Mouse (Mus musculus): Measurements from ENCODE around the gene 2810006K23Rik. TPM values are rescaled to one million over a fixed set of nuclear protein-coding genes. Genes with fewer than 3 reads are reported as not detected.
"Not testable (repeated sequence)": the region's sequence is repeated elsewhere in the genome, so short reads cannot be mapped to it uniquely, and the experiment has no call there.

2810006K23Rik gene
- polyA plus RNA-seq, 1 experiment from 2014 or later = 20.3 TPM

- H3K9me3 ChIP-seq (replicated peaks; ENCODE audit: control insufficient read depth, low read length); H3K4me3 ChIP-seq (ENCODE audit: low read length); H3K4me2 ChIP-seq (ENCODE audit: low read depth, low read length); H3K9ac ChIP-seq (ENCODE audit: low read length); H3K27me3 ChIP-seq (ENCODE audit: control insufficient read depth, insufficient read depth, low read length); H3K4me1 ChIP-seq (ENCODE audit: control insufficient read depth, insufficient read depth, low read length); H3K27ac ChIP-seq (ENCODE audit: low read length); ATAC-seq (replicated peaks; ENCODE audit: extremely low read depth, insufficient read depth, low FRiP score): not testable (repeated sequence)
- H3K36me3 ChIP-seq (ENCODE audit: control insufficient read depth, insufficient read depth) = peaks cover 22% of the 10 kb centered on the region
- 91% methylated on average over 6 of the region's 6 CpGs for WGBS
Observed at GRCm38 (mm10) chr5:124302853-124303252, 25.0 kb upstream of the 2810006K23Rik start.

GRCm38 (mm10) chr5:124309155-124309554, 18.7 kb upstream of the 2810006K23Rik start:
- H3K4me3 ChIP-seq (ENCODE audit: low read length) = no peak overlapping the region
- H3K36me3 ChIP-seq (ENCODE audit: control insufficient read depth, insufficient read depth) = peaks cover 32% of the 10 kb centered on the region
- peaks cover 4% of the 10 kb centered on the region for H3K9me3 ChIP-seq (replicated peaks; ENCODE audit: control insufficient read depth, low read length)
- H3K27ac ChIP-seq (ENCODE audit: low read length) = no peak overlapping the region
- H3K4me1 ChIP-seq (ENCODE audit: control insufficient read depth, insufficient read depth, low read length) = no peaks in the 10 kb centered on the region
- no peak for ATAC-seq (replicated peaks; ENCODE audit: extremely low read depth, insufficient read depth, low FRiP score)
- H3K9ac ChIP-seq (ENCODE audit: low read length) = no peak overlapping the region
- WGBS = 69% methylated on average over 10 of the region's 10 CpGs
- H3K4me2 ChIP-seq (ENCODE audit: low read depth, low read length) = no peak overlapping the region
- no peaks in the 10 kb centered on the region for H3K27me3 ChIP-seq (ENCODE audit: control insufficient read depth, insufficient read depth, low read length)

GRCm38 (mm10) chr5:124310091-124310490, 17.8 kb upstream of the 2810006K23Rik start:
- Histone ChIP-seq H3K27me3 (ENCODE audit: control insufficient read depth, insufficient read depth, low read length) (no peaks in the 10 kb centered on the region), H3K27ac (ENCODE audit: low read length) (no peak overlapping the region), H3K4me1 (ENCODE audit: control insufficient read depth, insufficient read depth, low read length) (no peaks in the 10 kb centered on the region), H3K36me3 (ENCODE audit: control insufficient read depth, insufficient read depth) (peaks cover 38% of the 10 kb centered on the region), H3K4me2 (ENCODE audit: low read depth, low read length) (no peak overlapping the region), H3K4me3 (ENCODE audit: low read length) (no peak overlapping the region), H3K9ac (ENCODE audit: low read length) (no peak overlapping the region), H3K9me3 (replicated peaks; ENCODE audit: control insufficient read depth, low read length) (peaks cover 4% of the 10 kb centered on the region)
- no peak for ATAC-seq (replicated peaks; ENCODE audit: extremely low read depth, insufficient read depth, low FRiP score)
- WGBS = 92% methylated on average over 11 of the region's 11 CpGs

- peaks cover 4% of the 10 kb centered on the region for H3K9me3 ChIP-seq (replicated peaks; ENCODE audit: control insufficient read depth, low read length)
- H3K4me1 ChIP-seq (ENCODE audit: control insufficient read depth, insufficient read depth, low read length) = peaks cover 5% of the 10 kb centered on the region; the same call in 1 of the 2 replicates
- no peak overlapping the region for H3K9ac ChIP-seq (ENCODE audit: low read length)
- H3K27ac ChIP-seq (ENCODE audit: low read length) = no peak overlapping the region
- no peak overlapping the region for H3K4me3 ChIP-seq (ENCODE audit: low read length)
- no peaks in the 10 kb centered on the region for H3K27me3 ChIP-seq (ENCODE audit: control insufficient read depth, insufficient read depth, low read length)
- no peak for ATAC-seq (replicated peaks; ENCODE audit: extremely low read depth, insufficient read depth, low FRiP score)
- peaks cover 44% of the 10 kb centered on the region for H3K36me3 ChIP-seq (ENCODE audit: control insufficient read depth, insufficient read depth)
- 93% methylated on average over 9 of the region's 9 CpGs for WGBS
- H3K4me2 ChIP-seq (ENCODE audit: low read depth, low read length) = no peak overlapping the region
Observed at GRCm38 (mm10) chr5:124315498-124315897, 12.4 kb upstream of the 2810006K23Rik start.

- Histone ChIP-seq H3K4me3 (ENCODE audit: low read length) (no peak overlapping the region), H3K27ac (ENCODE audit: low read length) (no peak overlapping the region), H3K36me3 (ENCODE audit: control insufficient read depth, insufficient read depth) (peaks cover 42% of the 10 kb centered on the region), H3K27me3 (ENCODE audit: control insufficient read depth, insufficient read depth, low read length) (no peaks in the 10 kb centered on the region), H3K9ac (ENCODE audit: low read length) (no peak overlapping the region), H3K4me1 (ENCODE audit: control insufficient read depth, insufficient read depth, low read length) (peaks cover 5% of the 10 kb centered on the region; the same call in 1 of the 2 replicates), H3K9me3 (replicated peaks; ENCODE audit: control insufficient read depth, low read length) (peaks cover 4% of the 10 kb centered on the region), H3K4me2 (ENCODE audit: low read depth, low read length) (no peak overlapping the region)
- no peak for ATAC-seq (replicated peaks; ENCODE audit: extremely low read depth, insufficient read depth, low FRiP score)
- 93% methylated on average over 11 of the region's 11 CpGs for WGBS
Observed at GRCm38 (mm10) chr5:124315941-124316340, 11.9 kb upstream of the 2810006K23Rik start.

- no peak for ATAC-seq (replicated peaks; ENCODE audit: extremely low read depth, insufficient read depth, low FRiP score)
- WGBS = 76% methylated on average over 7 of the region's 7 CpGs
- no peak overlapping the region for H3K4me3 ChIP-seq (ENCODE audit: low read length)
Observed at GRCm38 (mm10) chr5:124317648-124318047, 10.2 kb upstream of the 2810006K23Rik start.

GRCm38 (mm10) chr5:124326829-124327228, 1.1 kb upstream of the 2810006K23Rik start:
- no peak for ATAC-seq (replicated peaks; ENCODE audit: extremely low read depth, insufficient read depth, low FRiP score)
- H3K4me3 ChIP-seq (ENCODE audit: low read length) = peak overlapping the region; percentile 77
- peaks cover 4% of the 10 kb centered on the region; the same call in 1 of the 2 replicates for H3K36me3 ChIP-seq (ENCODE audit: control insufficient read depth, insufficient read depth)
- H3K4me1 ChIP-seq (ENCODE audit: control insufficient read depth, insufficient read depth, low read length) = peaks cover 11% of the 10 kb centered on the region
- H3K4me2 ChIP-seq (ENCODE audit: low read depth, low read length) = peak overlapping the region; percentile 91
- no peaks in the 10 kb centered on the region for H3K27me3 ChIP-seq (ENCODE audit: control insufficient read depth, insufficient read depth, low read length)
- H3K27ac ChIP-seq (ENCODE audit: low read length) = peak overlapping the region; percentile 95
- H3K9ac ChIP-seq (ENCODE audit: low read length) = peak overlapping the region; percentile 82
- H3K9me3 ChIP-seq (replicated peaks; ENCODE audit: control insufficient read depth, low read length) = no peaks in the 10 kb centered on the region
- 2% methylated on average over 8 of the region's 8 CpGs for WGBS

More at GRCm38 (mm10) chr5:124317648-124318047, 10.2 kb upstream of the 2810006K23Rik start:
- Histone ChIP-seq H3K4me2 (ENCODE audit: low read depth, low read length) (no peak overlapping the region), H3K4me1 (ENCODE audit: control insufficient read depth, insufficient read depth, low read length) (peaks cover 5% of the 10 kb centered on the region; the same call in 1 of the 2 replicates), H3K9me3 (replicated peaks; ENCODE audit: control insufficient read depth, low read length) (no peaks in the 10 kb centered on the region), H3K36me3 (ENCODE audit: control insufficient read depth, insufficient read depth) (peaks cover 32% of the 10 kb centered on the region), H3K27ac (ENCODE audit: low read length) (no peak overlapping the region), H3K27me3 (ENCODE audit: control insufficient read depth, insufficient read depth, low read length) (no peaks in the 10 kb centered on the region), H3K9ac (ENCODE audit: low read length) (no peak overlapping the region)

GRCm38 (mm10) chr5:124330086-124330485, 2.2 kb downstream of the 2810006K23Rik start:
- H3K4me1 ChIP-seq (ENCODE audit: control insufficient read depth, insufficient read depth, low read length) = peaks cover 31% of the 10 kb centered on the region
- no peaks in the 10 kb centered on the region for H3K9me3 ChIP-seq (replicated peaks; ENCODE audit: control insufficient read depth, low read length)
- no peak for ATAC-seq (replicated peaks; ENCODE audit: extremely low read depth, insufficient read depth, low FRiP score)
- no peak overlapping the region for H3K9ac ChIP-seq (ENCODE audit: low read length)
- no peak overlapping the region for H3K4me2 ChIP-seq (ENCODE audit: low read depth, low read length)
- no peaks in the 10 kb centered on the region for H3K27me3 ChIP-seq (ENCODE audit: control insufficient read depth, insufficient read depth, low read length)
- 85% methylated on average over 6 of the region's 6 CpGs for WGBS
- no peak overlapping the region for H3K4me3 ChIP-seq (ENCODE audit: low read length)
- H3K36me3 ChIP-seq (ENCODE audit: control insufficient read depth, insufficient read depth) = no peaks in the 10 kb centered on the region
- no peak overlapping the region for H3K27ac ChIP-seq (ENCODE audit: low read length)

GRCm38 (mm10) chr5:124334392-124334791, 6.5 kb downstream of the 2810006K23Rik start:
- H3K27me3 ChIP-seq (ENCODE audit: control insufficient read depth, insufficient read depth, low read length) = no peaks in the 10 kb centered on the region
- H3K9me3 ChIP-seq (replicated peaks; ENCODE audit: control insufficient read depth, low read length) = no peaks in the 10 kb centered on the region
- WGBS = 16% methylated on average over 6 of the region's 6 CpGs
- peak overlapping the region; percentile 10; the same call in 1 of the 2 replicates for H3K4me2 ChIP-seq (ENCODE audit: low read depth, low read length)
- H3K27ac ChIP-seq (ENCODE audit: low read length) = peak overlapping the region; percentile 85
- no peak overlapping the region for H3K4me3 ChIP-seq (ENCODE audit: low read length)
- H3K9ac ChIP-seq (ENCODE audit: low read length) = peak overlapping the region; percentile 47; the same call in 1 of the 2 replicates
- H3K36me3 ChIP-seq (ENCODE audit: control insufficient read depth, insufficient read depth) = no peaks in the 10 kb centered on the region
- peak; percentile 88 for ATAC-seq (replicated peaks; ENCODE audit: extremely low read depth, insufficient read depth, low FRiP score)
- H3K4me1 ChIP-seq (ENCODE audit: control insufficient read depth, insufficient read depth, low read length) = peaks cover 36% of the 10 kb centered on the region

Measured in heart, embryonic 16.5 days (tissue).